20 mouse cellular contexts compared by ENCODE assay signal in genomic region chr2:74683471-74683951, GRCm38 (mm10). TPM values are rescaled to one million over a fixed set of nuclear protein-coding genes. Genes with fewer than 3 reads are reported as not detected.
DNase-seq lines count a peak whose midpoint lies in the region; ATAC-seq lines count a peak whose summit lies in the region.
"Had no signal": no experiment of that assay in that cellular context is flagged by ENCODE, and none has a peak within 500 bp of the region (broad histone marks: within the 10 kb centered on the region; RNA-seq: fewer than 3 reads in every experiment).

No protein-coding gene starts in this region.

- peaks cover 100% of the 10 kb centered on the region for H3K27me3 ChIP-seq in heart, embryonic 10.5 days (ENCODE audit: insufficient read depth, poor library complexity, severe bottlenecking)
- H3K27me3 ChIP-seq in midbrain, embryonic 11.5 days (ENCODE audit: control insufficient read depth, insufficient read depth, low read length): peaks cover 98% of the 10 kb centered on the region
- H3K27me3 ChIP-seq in midbrain, embryonic 14.5 days (ENCODE audit: control insufficient read depth, insufficient read depth, low read length): peaks cover 98% of the 10 kb centered on the region
- peaks cover 86% of the 10 kb centered on the region for H3K27me3 ChIP-seq in limb, embryonic 10.5 days (ENCODE audit: low read depth, poor library complexity, severe bottlenecking)
- peaks cover 45% of the 10 kb centered on the region for H3K27me3 ChIP-seq in neural tube, embryonic 14.5 days (ENCODE audit: control insufficient read depth, insufficient read depth, low read length)

- intact Hi-C loops in heart, postnatal 10 days (cut with DNase I): no loop called here
- intact Hi-C loops in gastrocnemius, postnatal 14 days (cut with DNase I; ENCODE audit: low total_unique reads): no loop called here

- H3K4me3 ChIP-seq in heart, embryonic 10.5 days: 0 out of 2 replicates have a peak overlapping the region, but pooled peaks have one; percentile 8
- H3K4me3 ChIP-seq in midbrain, embryonic 11.5 days (ENCODE audit: low read depth, low read length): no peak overlapping the region
- no peak overlapping the region for H3K4me3 ChIP-seq in midbrain, embryonic 14.5 days (replicated peaks; ENCODE audit: low read depth, low read length)
- peak overlapping the region; percentile 80 for H3K4me3 ChIP-seq in limb, embryonic 10.5 days
- peak overlapping the region; percentile 42 for H3K4me3 ChIP-seq in neural tube, embryonic 14.5 days (ENCODE audit: low read depth, low read length)

- H3K4me1 ChIP-seq in heart, embryonic 10.5 days: peaks cover 32% of the 10 kb centered on the region
- peaks cover 5% of the 10 kb centered on the region; the same call in 1 of the 2 replicates for H3K4me1 ChIP-seq in midbrain, embryonic 11.5 days (ENCODE audit: control insufficient read depth, insufficient read depth, low read length)
- 0 out of 2 replicates have a peak, but pooled peaks cover 4% of the 10 kb centered on the region for H3K4me1 ChIP-seq in midbrain, embryonic 14.5 days (ENCODE audit: control insufficient read depth, insufficient read depth, low read length)
- H3K4me1 ChIP-seq in limb, embryonic 10.5 days: peaks cover 69% of the 10 kb centered on the region
- 0 out of 2 replicates have a peak, but pooled peaks cover 4% of the 10 kb centered on the region for H3K4me1 ChIP-seq in neural tube, embryonic 14.5 days (ENCODE audit: control insufficient read depth, insufficient read depth, low read length)

- no peaks in the 10 kb centered on the region for H3K9me3 ChIP-seq in heart, embryonic 10.5 days
- no peaks in the 10 kb centered on the region for H3K9me3 ChIP-seq in midbrain, embryonic 11.5 days (ENCODE audit: control insufficient read depth, low read length)
- H3K9me3 ChIP-seq in midbrain, embryonic 14.5 days (ENCODE audit: control insufficient read depth, low read length): no peaks in the 10 kb centered on the region
- no peaks in the 10 kb centered on the region for H3K9me3 ChIP-seq in limb, embryonic 10.5 days (replicated peaks)
- no peaks in the 10 kb centered on the region for H3K9me3 ChIP-seq in neural tube, embryonic 14.5 days (ENCODE audit: control insufficient read depth, low read length)
- H3K9me3 ChIP-seq: lung, embryonic 15.5 days had no signal

- no peak overlapping the region for H3K27ac ChIP-seq in heart, embryonic 10.5 days
- no peak overlapping the region for H3K27ac ChIP-seq in midbrain, embryonic 11.5 days (ENCODE audit: low read depth, low read length)
- no peak overlapping the region for H3K27ac ChIP-seq in midbrain, embryonic 14.5 days (replicated peaks; ENCODE audit: low read depth, low read length)
- H3K27ac ChIP-seq in limb, embryonic 10.5 days: peak overlapping the region; percentile 99
- peak overlapping the region; percentile 81; the same call in 1 of the 2 replicates for H3K27ac ChIP-seq in neural tube, embryonic 14.5 days (ENCODE audit: low read depth, low read length)
- H3K27ac ChIP-seq: lung, embryonic 15.5 days had no signal

- no peak overlapping the region for H3K4me2 ChIP-seq in midbrain, embryonic 11.5 days
- H3K4me2 ChIP-seq in midbrain, embryonic 14.5 days (ENCODE audit: low read length): no peak overlapping the region
- peak overlapping the region; percentile 41 for H3K4me2 ChIP-seq in neural tube, embryonic 14.5 days (ENCODE audit: low read depth, low read length)

- no peak for ATAC-seq in midbrain, embryonic 11.5 days (ENCODE audit: low FRiP score)
- ATAC-seq in midbrain, embryonic 14.5 days (ENCODE audit: low FRiP score, low TSS enrichment): no peak
- peak; percentile 45 for ATAC-seq in neural tube, embryonic 14.5 days (ENCODE audit: low read depth)

- DNase-seq in heart, embryonic 10.5 days (ENCODE audit: low spot score): no peak
- DNase-seq in heart, postnatal 10 days: no peak
- DNase-seq in midbrain, embryonic 11.5 days (ENCODE audit: low spot score, missing footprints): peak; percentile 94
- no peak for DNase-seq in midbrain, embryonic 14.5 days
- peak; percentile 76 for DNase-seq in limb, embryonic 10.5 days (ENCODE audit: low spot score)
- DNase-seq in urinary bladder, postnatal 10 days (ENCODE audit: low spot score): no peak
- DNase-seq in gastrocnemius, postnatal 14 days: no peak
- DNase-seq: adrenal gland, postnatal 10 days; cerebellum, postnatal 10 days; heart, adult 18-20 months; heart, postnatal 14 days; layer of hippocampus, postnatal 36 days; left cerebral cortex, postnatal 4 days had no signal

- WGBS in heart, embryonic 10.5 days: under 1% methylated on average over 18 of the region's 18 CpGs
- under 1% methylated on average over 18 of the region's 18 CpGs for WGBS in midbrain, embryonic 11.5 days
- WGBS in midbrain, embryonic 14.5 days: 1% methylated on average over 18 of the region's 18 CpGs
- WGBS in limb, embryonic 10.5 days: 0% methylated on average over 18 of the region's 18 CpGs
- WGBS in neural tube, embryonic 14.5 days: under 1% methylated on average over 18 of the region's 18 CpGs

- H3K36me3 ChIP-seq in heart, embryonic 10.5 days: no peaks in the 10 kb centered on the region
- H3K36me3 ChIP-seq in midbrain, embryonic 11.5 days (ENCODE audit: control insufficient read depth, insufficient read depth, low read length): no peaks in the 10 kb centered on the region
- H3K36me3 ChIP-seq in midbrain, embryonic 14.5 days (ENCODE audit: control insufficient read depth, insufficient read depth, low read length): no peaks in the 10 kb centered on the region
- H3K36me3 ChIP-seq in limb, embryonic 10.5 days: peaks cover 18% of the 10 kb centered on the region
- no peaks in the 10 kb centered on the region for H3K36me3 ChIP-seq in neural tube, embryonic 14.5 days (ENCODE audit: control insufficient read depth, insufficient read depth, low read length)
- H3K36me3 ChIP-seq: lung, embryonic 15.5 days had no signal

- no peak overlapping the region for H3K9ac ChIP-seq in midbrain, embryonic 11.5 days (ENCODE audit: low read length)
- H3K9ac ChIP-seq in midbrain, embryonic 14.5 days (replicated peaks; ENCODE audit: low read length): no peak overlapping the region
- peak overlapping the region; percentile 66 for H3K9ac ChIP-seq in neural tube, embryonic 14.5 days (replicated peaks; ENCODE audit: low read depth, low read length)
- H3K9ac ChIP-seq: lung, embryonic 15.5 days had no signal

RNA-seq across cellular contexts. Expression of gene Hoxd11, which starts 4.2 kb away (rescaled TPM):
- 0.07 and 2.1 TPM in 2 replicates for polyA plus RNA-seq in heart, embryonic 10.5 days (2016; fragmentation: Nextera tagmentation; extraction: Ambion mirVana)
- total RNA-seq in heart, postnatal 10 days (2021): not detected
- polyA plus RNA-seq in midbrain, embryonic 11.5 days (2014; fragmentation: Nextera tagmentation; extraction: Ambion mirVana): not detected in 2 replicates
- polyA plus RNA-seq in midbrain, embryonic 14.5 days (2014; fragmentation: Nextera tagmentation; extraction: Ambion mirVana): not detected in 2 replicates
- 31.0 and 34.6 TPM in 2 replicates for polyA plus RNA-seq in limb, embryonic 10.5 days (2016; fragmentation: Nextera tagmentation; extraction: Ambion mirVana)
- polyA plus RNA-seq in neural tube, embryonic 14.5 days (2014; fragmentation: Nextera tagmentation; extraction: Ambion mirVana): 0.09 TPM in 1 of 2 replicates, not detected in the other
- total RNA-seq in gastrocnemius, postnatal 14 days (2021): under 1 TPM in 1 of 2 experiments, not detected in 1; 0.29 TPM
- total RNA-seq: adrenal gland, postnatal 10 days; heart, adult 18-20 months; heart, postnatal 14 days; layer of hippocampus, postnatal 36 days; left cerebral cortex, postnatal 4 days; megakaryocyte-erythroid progenitor cell, adult 5-6 weeks; neutrophil, adult 5-6 weeks had no signal
- polyA plus RNA-seq: embryonic facial prominence, embryonic 11.5 days; lung, embryonic 15.5 days; spleen, adult 2 months; testis, adult 2 months had no signal

RNA-seq across cellular contexts. Expression of gene Hoxd10, which starts 8.2 kb away (rescaled TPM):
- 2.3 TPM in 1 of 2 replicates, not detected in the other for polyA plus RNA-seq in heart, embryonic 10.5 days (2016; fragmentation: Nextera tagmentation; extraction: Ambion mirVana)
- total RNA-seq in heart, postnatal 10 days (2021): not detected
- polyA plus RNA-seq in midbrain, embryonic 11.5 days (2014; fragmentation: Nextera tagmentation; extraction: Ambion mirVana): not detected in 2 replicates
- not detected in 2 replicates for polyA plus RNA-seq in midbrain, embryonic 14.5 days (2014; fragmentation: Nextera tagmentation; extraction: Ambion mirVana)
- 51.1 and 68.0 TPM in 2 replicates for polyA plus RNA-seq in limb, embryonic 10.5 days (2016; fragmentation: Nextera tagmentation; extraction: Ambion mirVana)
- polyA plus RNA-seq in neural tube, embryonic 14.5 days (2014; fragmentation: Nextera tagmentation; extraction: Ambion mirVana): 55.4 and 90.2 TPM in 2 replicates
- 1 to 10 TPM; 4.4 to 4.5 TPM for total RNA-seq in gastrocnemius, postnatal 14 days (2021)
- total RNA-seq: heart, adult 18-20 months; layer of hippocampus, postnatal 36 days; left cerebral cortex, postnatal 4 days; megakaryocyte-erythroid progenitor cell, adult 5-6 weeks; neutrophil, adult 5-6 weeks had no signal
- polyA plus RNA-seq: embryonic facial prominence, embryonic 11.5 days; spleen, adult 2 months had no signal

RNA-seq across cellular contexts. Expression of gene Hoxd12, which starts 8.7 kb away (rescaled TPM):
- polyA plus RNA-seq in heart, embryonic 10.5 days (2016; fragmentation: Nextera tagmentation; extraction: Ambion mirVana): 1.1 TPM in 1 of 2 replicates, not detected in the other
- not detected for total RNA-seq in heart, postnatal 10 days (2021)
- not detected in 2 replicates for polyA plus RNA-seq in midbrain, embryonic 11.5 days (2014; fragmentation: Nextera tagmentation; extraction: Ambion mirVana)
- polyA plus RNA-seq in midbrain, embryonic 14.5 days (2014; fragmentation: Nextera tagmentation; extraction: Ambion mirVana): not detected in 2 replicates
- 26.0 and 44.8 TPM in 2 replicates for polyA plus RNA-seq in limb, embryonic 10.5 days (2016; fragmentation: Nextera tagmentation; extraction: Ambion mirVana)
- polyA plus RNA-seq in neural tube, embryonic 14.5 days (2014; fragmentation: Nextera tagmentation; extraction: Ambion mirVana): not detected in 2 replicates
- total RNA-seq in gastrocnemius, postnatal 14 days (2021): not detected
- total RNA-seq: adrenal gland, postnatal 10 days; heart, adult 18-20 months; heart, postnatal 14 days; layer of hippocampus, postnatal 36 days; left cerebral cortex, postnatal 4 days; megakaryocyte-erythroid progenitor cell, adult 5-6 weeks; neutrophil, adult 5-6 weeks had no signal
- polyA plus RNA-seq: embryonic facial prominence, embryonic 11.5 days; lung, embryonic 15.5 days; spleen, adult 2 months; testis, adult 2 months had no signal

RNA-seq across cellular contexts. Expression of gene Hoxd9, which starts 14.0 kb away (rescaled TPM):
- polyA plus RNA-seq in heart, embryonic 10.5 days (2016; fragmentation: Nextera tagmentation; extraction: Ambion mirVana): 3.0 TPM in 1 of 2 replicates, not detected in the other
- total RNA-seq in heart, postnatal 10 days (2021): under 1 TPM; 0.19 to 0.22 TPM
- polyA plus RNA-seq in midbrain, embryonic 11.5 days (2014; fragmentation: Nextera tagmentation; extraction: Ambion mirVana): not detected in 2 replicates
- not detected in 2 replicates for polyA plus RNA-seq in midbrain, embryonic 14.5 days (2014; fragmentation: Nextera tagmentation; extraction: Ambion mirVana)
- 38.0 and 52.3 TPM in 2 replicates for polyA plus RNA-seq in limb, embryonic 10.5 days (2016; fragmentation: Nextera tagmentation; extraction: Ambion mirVana)
- 20.9 and 37.4 TPM in 2 replicates for polyA plus RNA-seq in neural tube, embryonic 14.5 days (2014; fragmentation: Nextera tagmentation; extraction: Ambion mirVana)
- 10 to 100 TPM; 14.8 to 18.8 TPM for total RNA-seq in gastrocnemius, postnatal 14 days (2021)
- total RNA-seq: layer of hippocampus, postnatal 36 days; left cerebral cortex, postnatal 4 days; megakaryocyte-erythroid progenitor cell, adult 5-6 weeks; neutrophil, adult 5-6 weeks had no signal

RNA-seq across cellular contexts. Expression of gene Hoxd13, which starts 15.4 kb away (rescaled TPM):
- 0.40 TPM in 1 of 2 replicates, not detected in the other for polyA plus RNA-seq in heart, embryonic 10.5 days (2016; fragmentation: Nextera tagmentation; extraction: Ambion mirVana)
- total RNA-seq in heart, postnatal 10 days (2021): not detected
- not detected in 2 replicates for polyA plus RNA-seq in midbrain, embryonic 11.5 days (2014; fragmentation: Nextera tagmentation; extraction: Ambion mirVana)
- 0.11 TPM in 1 of 2 replicates, not detected in the other for polyA plus RNA-seq in midbrain, embryonic 14.5 days (2014; fragmentation: Nextera tagmentation; extraction: Ambion mirVana)
- polyA plus RNA-seq in limb, embryonic 10.5 days (2016; fragmentation: Nextera tagmentation; extraction: Ambion mirVana): 9.3 and 17.8 TPM in 2 replicates
- polyA plus RNA-seq in neural tube, embryonic 14.5 days (2014; fragmentation: Nextera tagmentation; extraction: Ambion mirVana): not detected in 2 replicates
- total RNA-seq in gastrocnemius, postnatal 14 days (2021): not detected
- total RNA-seq: adrenal gland, postnatal 10 days; heart, adult 18-20 months; heart, postnatal 14 days; layer of hippocampus, postnatal 36 days; left cerebral cortex, postnatal 4 days; megakaryocyte-erythroid progenitor cell, adult 5-6 weeks; neutrophil, adult 5-6 weeks had no signal
- polyA plus RNA-seq: embryonic facial prominence, embryonic 11.5 days; lung, embryonic 15.5 days; spleen, adult 2 months; testis, adult 2 months had no signal

Comparison
In these comparisons a context has a peak if more than half of its experiments do, and no peak if none do; other contexts are left out.
1. DNase-seq: peak in midbrain, embryonic 11.5 days (single experiment) and limb, embryonic 10.5 days (single experiment); none in heart, embryonic 10.5 days (single experiment), heart, postnatal 10 days (0 of 2), midbrain, embryonic 14.5 days (single experiment), urinary bladder, postnatal 10 days (single experiment) and gastrocnemius, postnatal 14 days (single experiment).
2. H3K27ac ChIP-seq: peak in limb, embryonic 10.5 days (single experiment) and neural tube, embryonic 14.5 days (single experiment); none in heart, embryonic 10.5 days (single experiment), midbrain, embryonic 11.5 days (single experiment) and midbrain, embryonic 14.5 days (single experiment).
3. H3K4me3 ChIP-seq: peak in heart, embryonic 10.5 days (single experiment), limb, embryonic 10.5 days (single experiment) and neural tube, embryonic 14.5 days (single experiment); none in midbrain, embryonic 11.5 days (single experiment) and midbrain, embryonic 14.5 days (single experiment).
4. RNA of gene Hoxd11, which starts 4.2 kb away (polyA plus RNA-seq): 31.0 to 34.6 TPM in limb, embryonic 10.5 days; 0.07 to 2.1 TPM in heart, embryonic 10.5 days, 0.09 TPM in neural tube, embryonic 14.5 days, not detected in midbrain, embryonic 11.5 days and not detected in midbrain, embryonic 14.5 days; every median in the first group is over 10 times any median in the second.
5. RNA of gene Hoxd10, which starts 8.2 kb away (polyA plus RNA-seq): 55.4 to 90.2 TPM in neural tube, embryonic 14.5 days and 51.1 to 68.0 TPM in limb, embryonic 10.5 days; 2.3 TPM in heart, embryonic 10.5 days, not detected in midbrain, embryonic 11.5 days and not detected in midbrain, embryonic 14.5 days; every median in the first group is over 10 times any median in the second.
6. RNA of gene Hoxd12, which starts 8.7 kb away (polyA plus RNA-seq): 26.0 to 44.8 TPM in limb, embryonic 10.5 days; 1.1 TPM in heart, embryonic 10.5 days, not detected in neural tube, embryonic 14.5 days, not detected in midbrain, embryonic 11.5 days and not detected in midbrain, embryonic 14.5 days; every median in the first group is over 10 times any median in the second.